Mouse (Mus musculus): ENCODE measurements around the gene Polr3e.

DNA sequence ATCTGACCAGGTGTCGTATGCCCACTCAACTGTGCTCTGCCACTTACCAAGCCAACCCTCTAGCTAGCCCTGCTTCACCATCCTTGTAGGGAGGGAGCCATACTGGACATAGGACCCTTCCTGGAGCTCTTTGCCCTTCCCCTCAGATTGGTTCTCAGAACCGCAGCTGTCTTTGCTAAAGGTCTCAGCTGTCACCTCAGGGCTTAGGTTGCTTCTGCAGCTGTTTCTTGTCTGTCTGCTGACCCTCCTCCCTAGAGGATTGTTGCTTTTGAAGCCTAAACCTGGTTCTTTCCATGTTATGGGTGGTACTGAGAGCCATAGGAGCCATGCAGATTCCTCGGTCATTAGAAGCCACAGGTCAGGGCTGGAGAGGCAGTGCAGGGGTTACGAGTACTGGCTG is 34.9 kb upstream of the Polr3e start:
- TF ChIP-seq MAFK (IDR thresholded peaks at IDR 0.05; ENCODE audit: insufficient read depth, low read depth, low read length) (no peak), ZNF384 (IDR thresholded peaks at IDR 0.05; ENCODE audit: low read depth, low read length) (no peak)

Measured in ES-E14 (cell line).